Mouse (Mus musculus): ENCODE measurements around the gene Nrxn3.

The Nrxn3 gene

GRCm38 (mm10) chr12:89179970-89180666 lies 457.4 kb downstream of the Nrxn3 start:
- no peak for DNase-seq (ENCODE audit: low spot score in 2 of 2)

GRCm38 (mm10) chr12:89181157-89181561 lies 458.5 kb downstream of the Nrxn3 start:
- DNase-seq (ENCODE audit: low spot score in 2 of 2): no peak

- DNase-seq (ENCODE audit: low spot score in 2 of 2): no peak
These were observed 476.3 kb downstream of the Nrxn3 start for GRCm38 (mm10) chr12:89198764-89199525.

- no peak for DNase-seq (ENCODE audit: low spot score in 2 of 2)
These were observed 488.9 kb downstream of the Nrxn3 start for GRCm38 (mm10) chr12:89211608-89212007.

- no peak for DNase-seq (ENCODE audit: low spot score in 2 of 2)
These were observed 517.1 kb downstream of the Nrxn3 start for GRCm38 (mm10) chr12:89239826-89240225.

- DNase-seq (ENCODE audit: low spot score in 2 of 2): no peak
These were observed 518.9 kb downstream of the Nrxn3 start for GRCm38 (mm10) chr12:89241554-89241953.

- no peak for DNase-seq (ENCODE audit: low spot score in 2 of 2)
These were observed 519.8 kb downstream of the Nrxn3 start for GRCm38 (mm10) chr12:89242476-89242875.

- no peak for DNase-seq (ENCODE audit: low spot score in 2 of 2)
These were observed 532.7 kb downstream of the Nrxn3 start for GRCm38 (mm10) chr12:89255275-89255892.

- no peak for DNase-seq (ENCODE audit: low spot score in 2 of 2)
These were observed 536.2 kb downstream of the Nrxn3 start for GRCm38 (mm10) chr12:89258879-89259278.

- DNase-seq (ENCODE audit: low spot score in 2 of 2): no peak
These were observed 537.4 kb downstream of the Nrxn3 start for GRCm38 (mm10) chr12:89260076-89260475.

GRCm38 (mm10) chr12:89262261-89262660 lies 539.6 kb downstream of the Nrxn3 start:
- no peak for DNase-seq (ENCODE audit: low spot score in 2 of 2)

- DNase-seq (ENCODE audit: low spot score in 2 of 2): no peak
These were observed 560.0 kb downstream of the Nrxn3 start for GRCm38 (mm10) chr12:89282362-89283343.

GRCm38 (mm10) chr12:89284412-89284811 lies 561.7 kb downstream of the Nrxn3 start:
- DNase-seq (ENCODE audit: low spot score in 2 of 2): no peak

GRCm38 (mm10) chr12:89287037-89287436 lies 564.4 kb downstream of the Nrxn3 start:
- DNase-seq (ENCODE audit: low spot score in 2 of 2): no peak

- peak in 1 of 2 experiments; percentile 40 for DNase-seq (ENCODE audit: low spot score in 2 of 2)
These were observed 567.1 kb downstream of the Nrxn3 start for GRCm38 (mm10) chr12:89289589-89290274.

GRCm38 (mm10) chr12:89290736-89291574 lies 568.3 kb downstream of the Nrxn3 start:
- no peak for DNase-seq (ENCODE audit: low spot score in 2 of 2)

GRCm38 (mm10) chr12:89302011-89302410 lies 579.3 kb downstream of the Nrxn3 start:
- peak; percentile 65 to 82 for DNase-seq (ENCODE audit: low spot score in 2 of 2)

GRCm38 (mm10) chr12:89310200-89310599 lies 587.5 kb downstream of the Nrxn3 start:
- no peak for DNase-seq (ENCODE audit: low spot score in 2 of 2)

GRCm38 (mm10) chr12:89312586-89312985 lies 589.9 kb downstream of the Nrxn3 start:
- no peak for DNase-seq (ENCODE audit: low spot score in 2 of 2)
